Mouse (Mus musculus): ENCODE results near the gene Tbc1d9. TPM values are rescaled to one million over a fixed set of nuclear protein-coding genes. Genes with fewer than 3 reads are reported as not detected.
A peak's percentile ranks its signal among the peaks of the same experiment; 100 is the strongest.

Tbc1d9 gene
- polyA plus RNA-seq, 1 experiment from 2014 or later, result 0.41 TPM

DNA sequence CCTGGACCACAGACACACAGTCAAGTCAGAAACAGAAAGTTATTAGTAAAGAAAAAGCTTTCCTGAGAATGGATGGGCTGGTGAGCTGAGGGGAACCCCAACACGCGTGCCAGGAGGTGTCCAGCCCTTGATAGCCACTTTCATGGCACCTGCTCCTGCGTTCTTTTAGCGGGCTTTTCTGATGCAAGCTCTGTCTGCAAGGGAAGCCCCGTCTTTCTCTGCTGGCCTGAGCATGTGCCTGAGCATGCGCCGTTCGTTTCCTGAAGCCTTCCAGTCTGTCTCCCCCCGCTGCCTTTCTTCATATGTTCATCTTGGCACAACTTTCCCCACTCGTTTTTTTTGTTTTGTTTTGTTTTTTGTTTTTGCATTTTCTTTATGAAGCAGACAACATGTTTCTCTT is 10.5 kb downstream of the Tbc1d9 start:
- Histone ChIP-seq H3K9me3 (ENCODE audit: low read length) (no peaks in the 10 kb centered on the region), H3K27ac (ENCODE audit: low read depth) (no peak overlapping the region), H3K27me3 (ENCODE audit: insufficient read depth, low read length) (no peaks in the 10 kb centered on the region), H3K4me2 (ENCODE audit: low read depth, low read length) (no peak overlapping the region), H3K4me1 (ENCODE audit: insufficient read depth) (peaks cover 5% of the 10 kb centered on the region; the same call in 1 of the 2 replicates), H3K4me3 (ENCODE audit: low read depth, low read length) (no peak overlapping the region), H3K36me3 (replicated peaks; ENCODE audit: insufficient read depth, low read length) (no peaks in the 10 kb centered on the region), H3K9ac (replicated peaks) (no peak overlapping the region)
- DNase-seq, result no peak
- WGBS (ENCODE audit: insufficient replicate concordance), result 59% methylated on average over 10 of the region's 10 CpGs
- ATAC-seq, result no peak
- TF ChIP-seq CTCF (IDR thresholded peaks at IDR 0.05; ENCODE audit: low read depth) (no peak), EP300 (IDR thresholded peaks at IDR 0.05; ENCODE audit: low read depth) (no peak)

DNA sequence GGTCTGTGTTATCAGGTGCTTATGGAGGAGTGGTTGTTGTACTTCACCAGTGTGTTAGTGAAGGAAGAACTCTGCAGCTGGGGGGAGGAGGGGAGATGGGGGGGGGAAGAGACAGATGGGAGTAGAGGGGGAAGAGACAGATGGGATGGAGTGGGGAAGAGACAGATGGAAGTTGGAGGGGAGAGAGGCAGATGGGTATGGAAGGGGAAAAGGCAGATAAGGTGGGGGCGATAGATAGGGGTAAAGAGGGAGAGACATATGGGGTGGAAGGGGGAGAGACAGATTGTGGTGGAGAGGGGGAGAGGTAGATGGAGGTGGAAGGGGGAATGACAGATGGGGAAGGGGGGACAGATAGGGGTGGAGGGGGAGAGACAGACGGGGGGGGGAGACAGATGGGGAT is 11.6 kb downstream of the Tbc1d9 start:
- Histone ChIP-seq H3K4me2 (ENCODE audit: low read depth, low read length) (no peak overlapping the region), H3K4me1 (ENCODE audit: insufficient read depth) (peaks cover 5% of the 10 kb centered on the region; the same call in 1 of the 2 replicates), H3K9ac (replicated peaks) (no peak overlapping the region), H3K27ac (ENCODE audit: low read depth) (no peak overlapping the region), H3K4me3 (ENCODE audit: low read depth, low read length) (no peak overlapping the region), H3K36me3 (replicated peaks; ENCODE audit: insufficient read depth, low read length) (no peaks in the 10 kb centered on the region), H3K27me3 (ENCODE audit: insufficient read depth, low read length) (no peaks in the 10 kb centered on the region), H3K9me3 (ENCODE audit: low read length) (no peaks in the 10 kb centered on the region)
- no peak for ATAC-seq
- whole genome bisulfite sequencing (ENCODE audit: insufficient replicate concordance), result 70% methylated on average over 2 of the region's 2 CpGs
- TF ChIP-seq EP300 (IDR thresholded peaks at IDR 0.05; ENCODE audit: low read depth) (no peak), CTCF (IDR thresholded peaks at IDR 0.05; ENCODE audit: low read depth) (no peak)
- DNase-seq, result no peak

GRCm38 (mm10) chr8:83177317-83178195 is 12.4 kb downstream of the Tbc1d9 start:
- DNase-seq, result no peak
- TF ChIP-seq EP300 (IDR thresholded peaks at IDR 0.05; ENCODE audit: low read depth), result no peak
- TF ChIP-seq CTCF (IDR thresholded peaks at IDR 0.05; ENCODE audit: low read depth), result no peak
- H3K9ac ChIP-seq (replicated peaks), result no peak overlapping the region
- no peaks in the 10 kb centered on the region for H3K27me3 ChIP-seq (ENCODE audit: insufficient read depth, low read length)
- no peaks in the 10 kb centered on the region for H3K9me3 ChIP-seq (ENCODE audit: low read length)
- no peaks in the 10 kb centered on the region for H3K36me3 ChIP-seq (replicated peaks; ENCODE audit: insufficient read depth, low read length)
- no peak overlapping the region for H3K4me2 ChIP-seq (ENCODE audit: low read depth, low read length)
- no peak overlapping the region for H3K27ac ChIP-seq (ENCODE audit: low read depth)
- no peak overlapping the region for H3K4me3 ChIP-seq (ENCODE audit: low read depth, low read length)
- 31% methylated on average over 10 of the region's 11 CpGs for WGBS (ENCODE audit: insufficient replicate concordance)
- ATAC-seq, result no peak
- peaks cover 5% of the 10 kb centered on the region; the same call in 1 of the 2 replicates for H3K4me1 ChIP-seq (ENCODE audit: insufficient read depth)

- H3K4me1 ChIP-seq (ENCODE audit: insufficient read depth), result peaks cover 5% of the 10 kb centered on the region; the same call in 1 of the 2 replicates
- DNase-seq (peak; percentile 42), ATAC-seq (no peak)
- H3K9ac ChIP-seq (replicated peaks), result no peak overlapping the region
- no peaks in the 10 kb centered on the region for H3K27me3 ChIP-seq (ENCODE audit: insufficient read depth, low read length)
- no peak for TF ChIP-seq EP300 (IDR thresholded peaks at IDR 0.05; ENCODE audit: low read depth)
- peak; percentile 53 for TF ChIP-seq CTCF (IDR thresholded peaks at IDR 0.05; ENCODE audit: low read depth)
- H3K4me3 ChIP-seq (ENCODE audit: low read depth, low read length), result no peak overlapping the region
- no peaks in the 10 kb centered on the region for H3K9me3 ChIP-seq (ENCODE audit: low read length)
- no peak overlapping the region for H3K27ac ChIP-seq (ENCODE audit: low read depth)
- WGBS (ENCODE audit: insufficient replicate concordance), result 9% methylated on average over 9 of the region's 9 CpGs
- H3K4me2 ChIP-seq (ENCODE audit: low read depth, low read length), result peak overlapping the region; percentile 33; the same call in 1 of the 2 replicates
- no peaks in the 10 kb centered on the region for H3K36me3 ChIP-seq (replicated peaks; ENCODE audit: insufficient read depth, low read length)
Measured at GRCm38 (mm10) chr8:83178228-83178742, 13.1 kb downstream of the Tbc1d9 start.

DNA sequence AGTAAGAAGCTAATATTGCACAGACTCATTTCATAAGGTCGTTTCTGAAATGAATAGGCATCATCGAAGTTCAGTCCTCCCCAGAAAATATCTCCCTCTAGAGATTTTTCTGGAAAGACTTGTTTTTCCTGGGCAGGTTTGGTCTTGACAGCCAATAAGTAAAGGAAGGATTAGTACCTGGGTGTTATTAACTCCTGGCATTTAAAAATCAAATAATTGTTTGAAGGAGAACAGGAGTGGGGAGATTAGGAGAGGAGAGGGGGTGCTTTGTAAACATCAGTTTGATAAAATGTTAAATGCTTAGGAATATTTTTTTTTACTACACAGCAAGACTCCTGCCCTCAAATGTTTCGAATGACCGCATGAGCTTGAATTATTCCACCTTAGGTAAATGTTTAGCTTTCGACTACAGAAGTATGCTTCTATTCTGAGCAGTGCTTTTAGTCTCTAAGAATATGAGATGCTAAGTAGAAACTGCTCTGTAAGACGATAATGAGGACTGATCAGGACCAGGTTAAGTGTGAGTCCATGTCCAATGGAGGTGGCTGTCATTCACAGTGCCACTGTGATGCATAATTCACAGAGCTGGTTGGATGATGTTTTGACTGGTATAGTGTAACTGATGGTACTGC is 16.8 kb downstream of the Tbc1d9 start:
- peaks cover 5% of the 10 kb centered on the region; the same call in 1 of the 2 replicates for H3K4me1 ChIP-seq (ENCODE audit: insufficient read depth)
- H3K27me3 ChIP-seq (ENCODE audit: insufficient read depth, low read length), result no peaks in the 10 kb centered on the region
- no peaks in the 10 kb centered on the region for H3K36me3 ChIP-seq (replicated peaks; ENCODE audit: insufficient read depth, low read length)
- no peak overlapping the region for H3K27ac ChIP-seq (ENCODE audit: low read depth)
- H3K4me3 ChIP-seq (ENCODE audit: low read depth, low read length), result no peak overlapping the region
- no peaks in the 10 kb centered on the region for H3K9me3 ChIP-seq (ENCODE audit: low read length)
- WGBS (ENCODE audit: insufficient replicate concordance), result 71% methylated on average over 6 of the region's 6 CpGs
- H3K4me2 ChIP-seq (ENCODE audit: low read depth, low read length), result no peak overlapping the region
- no peak for DNase-seq
- no peak for ATAC-seq
- H3K9ac ChIP-seq (replicated peaks), result no peak overlapping the region
- TF ChIP-seq EP300 (IDR thresholded peaks at IDR 0.05; ENCODE audit: low read depth), result no peak

GRCm38 (mm10) chr8:83182784-83183183 is 17.6 kb downstream of the Tbc1d9 start:
- DNase-seq (no peak), ATAC-seq (no peak)
- Histone ChIP-seq H3K27me3 (ENCODE audit: insufficient read depth, low read length) (no peaks in the 10 kb centered on the region), H3K27ac (ENCODE audit: low read depth) (no peak overlapping the region), H3K4me3 (ENCODE audit: low read depth, low read length) (no peak overlapping the region), H3K4me1 (ENCODE audit: insufficient read depth) (peaks cover 5% of the 10 kb centered on the region; the same call in 1 of the 2 replicates), H3K9me3 (ENCODE audit: low read length) (no peaks in the 10 kb centered on the region), H3K9ac (replicated peaks) (no peak overlapping the region), H3K4me2 (ENCODE audit: low read depth, low read length) (no peak overlapping the region), H3K36me3 (replicated peaks; ENCODE audit: insufficient read depth, low read length) (no peaks in the 10 kb centered on the region)
- TF ChIP-seq CTCF (IDR thresholded peaks at IDR 0.05; ENCODE audit: low read depth), result no peak
- WGBS (ENCODE audit: insufficient replicate concordance), result 86% methylated on average over 5 of the region's 5 CpGs
